Mouse (Mus musculus) kidney, adult 11 months (tissue): ENCODE data around the gene Hps3.
A peak's percentile ranks its signal among the peaks of the same experiment; 100 is the strongest.
"Not testable (repeated sequence)": the region's sequence is repeated elsewhere in the genome, so short reads cannot be mapped to it uniquely, and the experiment has no call there.

Experiments
- DNase-seq: peaks from one replicate; pipeline ENCODE4 v3.0.0; 2022

Gene Hps3

GRCm38 (mm10) chr3:20034719-20035404, at the start of gene Hps3:
Hps3 (minus strand) TSS chr3:20035315.
- peak; percentile 91 for DNase-seq

GRCm38 (mm10) chr3:20082161-20082560, 47.0 kb upstream of the Hps3 start:
- no peak for DNase-seq

- DNase-seq: no peak
Measured at GRCm38 (mm10) chr3:20076145-20077053, 41.3 kb upstream of the Hps3 start.

- no peak for DNase-seq
Measured at GRCm38 (mm10) chr3:20058197-20058541, 23.1 kb upstream of the Hps3 start.

GRCm38 (mm10) chr3:20057306-20058196, 22.4 kb upstream of the Hps3 start, which contains the start of gene Hltf:
Hltf (plus strand) TSS chr3:20057811.
- DNase-seq: peak; percentile 97

GRCm38 (mm10) chr3:20044736-20045135, 9.6 kb upstream of the Hps3 start:
- not testable (repeated sequence) for DNase-seq

- not testable (repeated sequence) for DNase-seq
Measured at GRCm38 (mm10) chr3:20041461-20041860, 6.3 kb upstream of the Hps3 start.

- DNase-seq: no peak
Measured at GRCm38 (mm10) chr3:20036069-20036468, 954 bp upstream of the Hps3 start.

- DNase-seq: peak; percentile 58
Measured at GRCm38 (mm10) chr3:20033761-20034718, 1.1 kb downstream of the Hps3 start.

- no peak for DNase-seq
Measured at GRCm38 (mm10) chr3:20030807-20031206, 4.3 kb downstream of the Hps3 start.

- DNase-seq: no peak
Measured at GRCm38 (mm10) chr3:20028640-20029039, 6.5 kb downstream of the Hps3 start.

- no peak for DNase-seq
Measured at GRCm38 (mm10) chr3:20027788-20028187, 7.3 kb downstream of the Hps3 start.

GRCm38 (mm10) chr3:20026996-20027689, 8.0 kb downstream of the Hps3 start:
- DNase-seq: no peak

GRCm38 (mm10) chr3:20026481-20026880, 8.6 kb downstream of the Hps3 start:
- no peak for DNase-seq

GRCm38 (mm10) chr3:20023832-20024231, 11.3 kb downstream of the Hps3 start:
- DNase-seq: no peak

GRCm38 (mm10) chr3:20018076-20018475, 17.0 kb downstream of the Hps3 start:
- no peak for DNase-seq

GRCm38 (mm10) chr3:20014454-20014853, 20.7 kb downstream of the Hps3 start:
- DNase-seq: no peak

GRCm38 (mm10) chr3:20010905-20011304, 24.2 kb downstream of the Hps3 start:
- DNase-seq: not testable (repeated sequence)

- no peak for DNase-seq
Measured at GRCm38 (mm10) chr3:20010464-20010863, 24.7 kb downstream of the Hps3 start.

- DNase-seq: no peak
Measured at GRCm38 (mm10) chr3:20007759-20008158, 27.4 kb downstream of the Hps3 start.

GRCm38 (mm10) chr3:20007275-20007674, 27.8 kb downstream of the Hps3 start:
- DNase-seq: no peak
